Mouse (Mus musculus): ENCODE results near the gene Cyp4f14.
"Not testable (repeated sequence)": the region's sequence is repeated elsewhere in the genome, so short reads cannot be mapped to it uniquely, and the experiment has no call there.

Gene Cyp4f14

DNA sequence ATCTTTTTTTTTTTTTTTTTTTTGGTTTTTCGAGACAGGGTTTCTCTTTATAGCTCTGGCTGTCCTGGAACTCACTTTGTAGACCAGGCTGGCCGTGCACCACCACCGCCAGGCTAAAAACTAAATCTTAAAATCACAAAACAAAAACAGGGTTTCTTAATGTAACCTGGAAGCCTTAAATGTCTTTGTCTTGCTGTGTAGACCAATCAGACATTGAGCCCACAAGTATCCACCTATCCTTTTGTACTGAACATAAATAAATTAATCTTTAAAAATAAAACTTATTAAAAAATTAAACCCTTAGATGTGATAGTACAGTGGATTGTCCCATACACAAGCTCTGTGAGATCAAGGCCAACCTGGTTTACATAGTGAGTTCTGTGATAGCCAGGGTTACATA is 23.2 kb downstream of the Cyp4f14 start:
- in situ Hi-C loops (cut with MboI; ENCODE audit: low sequenced_read_pairs), result no loop called here

- in situ Hi-C loops (cut with MboI; ENCODE audit: low sequenced_read_pairs), result no loop called here
Measured at GRCm38 (mm10) chr17:32891239-32892180, 25.6 kb downstream of the Cyp4f14 start, which contains the start of gene Zfp870. TSS of gene Zfp870 (minus strand) at chr17:32891642.

DNA sequence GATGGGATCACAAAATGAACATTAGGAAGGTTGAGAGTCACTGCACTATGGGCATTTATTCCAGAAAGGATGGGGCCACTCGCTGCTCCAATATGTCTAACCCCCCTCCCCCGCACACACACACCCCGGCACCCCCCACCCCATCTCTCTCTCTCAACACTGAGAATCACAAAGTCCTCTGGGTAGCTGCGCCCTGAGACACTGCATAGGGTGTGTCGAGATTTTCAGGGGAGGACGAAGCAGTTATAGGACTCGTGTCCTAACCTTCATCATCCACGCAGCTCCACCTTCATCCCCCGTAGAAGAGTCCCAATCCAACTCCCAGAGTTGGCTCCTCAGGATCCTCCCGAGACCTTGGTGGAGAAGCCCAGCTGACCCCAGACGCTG is 26.3 kb downstream of the Cyp4f14 start:
- in situ Hi-C loops (cut with MboI; ENCODE audit: low sequenced_read_pairs), result no loop called here

GRCm38 (mm10) chr17:32889611-32890010 is 27.5 kb downstream of the Cyp4f14 start:
- in situ Hi-C loops (cut with MboI; ENCODE audit: low sequenced_read_pairs), result no loop called here

GRCm38 (mm10) chr17:32880320-32881218 is 36.6 kb downstream of the Cyp4f14 start:
- in situ Hi-C loops (cut with MboI; ENCODE audit: low sequenced_read_pairs), result no loop called here

DNA sequence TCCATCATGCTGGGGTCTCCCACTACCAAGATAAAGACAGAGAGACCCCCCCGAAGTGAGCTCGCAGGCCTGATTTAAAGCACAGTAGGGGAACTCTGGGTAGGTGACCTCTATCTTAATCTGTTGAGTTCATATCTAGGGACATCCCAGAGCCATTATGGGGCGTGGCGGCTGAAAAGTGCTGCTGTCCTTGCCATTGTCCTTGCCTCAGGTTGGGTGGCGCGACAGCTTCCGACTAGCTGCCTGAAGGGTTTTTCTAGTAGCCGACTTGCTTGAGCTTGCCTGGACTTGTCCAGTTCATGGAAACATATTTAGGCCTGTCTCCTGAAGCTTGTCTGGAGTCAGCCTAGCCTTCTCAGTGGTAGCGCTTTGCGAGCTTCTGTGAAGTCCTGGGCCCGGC is 38.4 kb downstream of the Cyp4f14 start:
- in situ Hi-C loops (cut with MboI; ENCODE audit: low sequenced_read_pairs), result no loop called here

DNA sequence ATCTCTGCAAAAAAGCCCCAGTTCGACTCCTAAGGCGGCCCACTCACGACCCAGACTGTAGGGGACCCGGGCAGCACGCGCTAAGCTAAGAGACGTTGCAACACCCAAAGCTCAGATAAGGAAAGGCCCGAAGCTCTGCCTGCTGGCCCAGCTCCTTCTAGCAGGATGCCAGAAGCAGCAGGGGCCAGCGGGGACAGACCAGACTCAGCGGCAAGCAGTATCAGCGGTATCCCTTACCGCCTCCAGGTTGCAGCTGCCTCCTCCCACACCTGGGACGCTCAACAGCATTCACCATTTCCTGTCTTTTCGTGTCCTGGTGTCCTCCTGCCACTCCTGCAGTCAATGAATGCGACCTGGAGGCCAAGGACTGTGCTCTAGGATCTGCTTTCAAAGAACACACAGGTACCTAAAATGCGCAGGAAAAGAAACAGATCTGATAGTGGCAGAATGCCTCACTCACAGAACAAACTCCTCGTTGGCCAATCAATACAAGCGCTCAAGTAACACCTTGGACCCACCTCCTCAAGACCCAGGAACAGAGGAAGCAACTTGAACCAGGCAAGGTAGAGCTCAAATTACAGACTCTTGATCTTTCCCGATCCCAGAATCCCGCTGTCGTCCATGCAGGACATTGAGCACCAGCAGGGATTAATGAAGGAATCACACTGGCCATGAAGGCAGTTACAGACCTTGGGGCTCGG is 39.5 kb downstream of the Cyp4f14 start:
- in situ Hi-C loops (cut with MboI; ENCODE audit: low sequenced_read_pairs), result no loop called here

DNA sequence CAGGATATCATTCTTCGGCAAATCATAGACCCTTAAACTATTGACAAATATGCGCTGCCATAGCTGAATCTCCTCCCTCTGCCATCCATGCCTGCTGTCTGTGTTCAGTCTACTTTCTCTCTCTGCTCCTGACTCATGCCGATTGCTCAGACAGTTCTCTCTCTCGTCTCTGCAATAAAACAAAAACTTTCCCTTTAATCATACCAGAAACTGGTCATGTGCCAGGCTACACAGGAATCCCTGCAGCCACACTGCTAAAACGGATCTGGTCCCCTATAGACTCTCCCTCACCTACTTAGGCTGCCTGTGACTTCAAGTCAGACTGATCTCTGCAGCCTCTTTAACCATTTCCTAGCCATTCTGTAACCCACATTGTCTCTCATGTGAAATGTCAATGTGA is 44.4 kb downstream of the Cyp4f14 start:
- in situ Hi-C loops (cut with MboI; ENCODE audit: low sequenced_read_pairs), result no loop called here

DNA sequence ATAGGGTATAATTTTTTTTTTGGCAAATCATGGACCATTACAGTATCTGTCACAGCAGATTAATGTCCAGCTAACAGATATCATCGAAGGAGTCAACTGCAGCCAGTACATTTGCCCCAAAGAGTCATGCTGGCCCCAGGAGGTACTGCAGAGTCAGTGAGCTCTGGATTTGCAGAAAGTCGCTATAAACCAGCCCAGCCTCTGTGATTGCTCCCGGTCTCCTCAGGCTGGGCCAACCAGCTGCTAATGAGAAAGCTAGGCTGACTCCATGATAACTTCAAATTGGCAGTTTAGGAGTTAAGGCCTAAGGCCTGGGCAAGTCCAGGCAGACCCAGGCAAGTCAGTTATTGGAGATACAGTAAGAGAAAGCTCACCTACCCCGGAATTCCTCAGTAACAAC is 45.1 kb downstream of the Cyp4f14 start:
- in situ Hi-C loops (cut with MboI; ENCODE audit: low sequenced_read_pairs), result no loop called here

DNA sequence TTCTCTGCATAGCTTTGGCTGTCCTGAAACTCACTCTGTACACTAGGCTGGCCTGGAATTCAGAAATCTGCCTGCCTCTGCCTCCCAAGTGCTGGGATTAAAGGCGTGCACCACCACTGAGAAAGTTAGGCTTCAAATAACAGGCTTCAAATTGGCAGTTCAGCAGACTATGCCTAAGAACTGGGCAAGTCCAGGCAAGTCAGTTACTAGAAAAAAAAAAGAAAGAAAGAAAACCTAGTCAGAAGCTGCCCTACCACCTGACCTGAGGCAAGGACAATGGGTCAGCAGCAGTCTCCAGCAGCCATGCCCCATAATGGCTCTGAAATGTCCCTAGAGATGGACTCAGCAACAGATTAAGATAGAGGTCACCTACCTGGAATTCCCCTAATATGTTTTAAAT is 45.7 kb downstream of the Cyp4f14 start:
- in situ Hi-C loops (cut with MboI; ENCODE audit: low sequenced_read_pairs), result no loop called here

GRCm38 (mm10) chr17:32867266-32867665 is 49.9 kb downstream of the Cyp4f14 start:
- in situ Hi-C loops (cut with MboI; ENCODE audit: low sequenced_read_pairs), result not testable (repeated sequence)

DNA sequence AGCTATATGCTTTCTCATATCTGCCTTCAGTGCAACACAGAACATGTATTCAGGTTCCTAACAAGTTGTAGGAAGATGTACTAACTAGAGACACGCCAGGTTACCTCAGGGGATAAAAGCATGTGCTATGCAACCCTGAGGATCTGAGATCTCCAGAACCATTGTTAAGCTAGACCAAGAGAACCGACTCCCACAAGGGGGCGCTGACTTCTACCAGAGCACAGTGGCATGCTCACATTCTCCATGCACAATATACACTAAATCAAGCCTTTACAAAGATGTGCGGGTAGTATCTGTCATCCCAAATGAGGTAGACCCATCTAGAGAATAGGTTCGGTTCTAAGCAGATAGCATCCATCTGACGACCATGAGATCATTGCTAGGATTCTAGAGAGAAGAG is 60.4 kb downstream of the Cyp4f14 start:
- in situ Hi-C loops (cut with MboI; ENCODE audit: low sequenced_read_pairs), result not testable (repeated sequence)

Data from CH12F3 (cell line).